Mouse (Mus musculus): ENCODE data around the gene Cradd.

GRCm38 (mm10) chr10:95254046-95254445 is 69.9 kb downstream of the Cradd start:
- no peak for TF ChIP-seq CTCF (IDR thresholded peaks at IDR 0.05; ENCODE audit: low read depth)
- TF ChIP-seq EP300 (optimal IDR thresholded peaks at IDR 0.05), result no peak
